Mouse (Mus musculus) ES-E14 (cell line): ENCODE data around the gene Clmn.

ENCODE experiments used
- CHD2 ChIP-seq: IDR thresholded peaks from 2 replicates; pipeline ENCODE4 v1.6.1; 2014; ENCODE audit warnings: mild to moderate bottlenecking, low read depth, low read length, inconsistent platforms
- HCFC1 ChIP-seq: IDR thresholded peaks from 2 replicates; pipeline ENCODE4 v1.6.1; 2012; ENCODE audit warnings: low read length, inconsistent platforms, borderline replicate concordance; ENCODE audit not compliant: insufficient read depth
- MAFK ChIP-seq: IDR thresholded peaks from 2 replicates; pipeline ENCODE4 v1.6.1; 2014; ENCODE audit warnings: mild to moderate bottlenecking, low read depth, low read length, inconsistent platforms; ENCODE audit not compliant: insufficient read depth
- ZC3H11A ChIP-seq: IDR thresholded peaks from 2 replicates; pipeline ENCODE4 v1.6.1; 2012; ENCODE audit warnings: low read depth, mild to moderate bottlenecking, inconsistent platforms, low read length, borderline replicate concordance
- ZNF384 ChIP-seq: IDR thresholded peaks from 2 replicates; pipeline ENCODE4 v1.6.1; 2012; ENCODE audit warnings: low read depth, low read length, inconsistent platforms

DNA sequence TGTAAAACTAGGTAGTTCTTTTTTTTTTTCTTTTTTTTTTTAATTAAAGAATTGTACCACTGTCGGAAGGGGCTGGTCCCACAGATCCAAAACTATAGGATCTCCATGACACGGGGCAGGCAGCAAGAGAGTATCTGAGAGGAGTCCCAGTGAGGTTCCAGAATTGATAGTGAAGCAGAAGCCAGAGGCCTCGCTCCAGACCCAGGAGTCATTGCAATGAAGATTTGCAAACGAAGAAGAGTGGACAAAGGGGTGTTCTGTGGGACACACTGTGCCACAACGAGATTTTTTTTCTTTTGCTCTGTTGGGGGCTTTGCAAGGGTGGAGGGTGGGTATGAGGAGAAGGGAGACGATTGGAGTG lies 40.0 kb downstream of the Clmn start:
- TF ChIP-seq CHD2 (no peak), HCFC1 (no peak), MAFK (no peak), ZNF384 (no peak), ZC3H11A (no peak)
